Mouse (Mus musculus) myocyte (in vitro differentiated cells): ENCODE results near the gene Efcab5.

ENCODE experiments used
- CEBPB ChIP-seq: IDR thresholded peaks from 2 replicates; pipeline ENCODE4 v1.6.1; 2011; ENCODE audit warnings: mild to moderate bottlenecking, moderate library complexity; ENCODE audit not compliant: poor library complexity, insufficient read depth, severe bottlenecking
- E2F4 ChIP-seq: IDR thresholded peaks from one replicate; pipeline ENCODE4 v1.6.1; 2011; ENCODE audit warnings: mild to moderate bottlenecking, control low read depth, moderate library complexity; ENCODE audit not compliant: insufficient read depth
- MAX ChIP-seq: IDR thresholded peaks from one replicate; pipeline ENCODE4 v1.6.1; 2011; ENCODE audit warnings: low read depth, mild to moderate bottlenecking, control low read depth
- MYOD1 ChIP-seq, 3 experiments: IDR thresholded peaks; one replicate each; pipeline ENCODE4 v1.6.1; 2011; ENCODE audit warnings: control low read depth in 2 of 3, low read depth in 2 of 3, mild to moderate bottlenecking in 2 of 3, moderate library complexity in 1 of 3; ENCODE audit not compliant: insufficient read length in 2 of 3, control insufficient read depth in 1 of 3
- MYOG ChIP-seq, 3 experiments: IDR thresholded peaks; one replicate each; pipeline ENCODE4 v1.6.1; 2011; ENCODE audit warnings: control low read depth in 2 of 3, low read depth in 2 of 3, mild to moderate bottlenecking in 2 of 3; ENCODE audit not compliant: insufficient read length in 2 of 3, control insufficient read depth in 1 of 3, insufficient read depth in 1 of 3
- POLR2A ChIP-seq: IDR thresholded peaks from one replicate; pipeline ENCODE4 v1.6.1; 2011; ENCODE audit warnings: low read depth, mild to moderate bottlenecking, control low read depth, moderate library complexity; ENCODE audit not compliant: insufficient read length
- POLR2AphosphoS2 ChIP-seq: IDR thresholded peaks from one replicate; pipeline ENCODE4 v1.6.1; 2011; ENCODE audit warnings: low read depth, control low read depth; ENCODE audit not compliant: insufficient read length
- SRF ChIP-seq: IDR thresholded peaks from one replicate; pipeline ENCODE4 v1.6.1; 2011; ENCODE audit warnings: low read depth; ENCODE audit not compliant: control insufficient read depth, insufficient read length
- TCF12 ChIP-seq: IDR thresholded peaks from one replicate; pipeline ENCODE4 v1.6.1; 2011; ENCODE audit warnings: mild to moderate bottlenecking, control low read depth; ENCODE audit not compliant: poor library complexity, insufficient read depth, severe bottlenecking
- TCF3 ChIP-seq: IDR thresholded peaks from one replicate; pipeline ENCODE4 v1.6.1; 2011; ENCODE audit warnings: low read depth, control low read depth; ENCODE audit not compliant: insufficient read length
- USF1 ChIP-seq: IDR thresholded peaks from one replicate; pipeline ENCODE4 v1.6.1; 2011; ENCODE audit warnings: low read depth, mild to moderate bottlenecking, control low read depth, moderate library complexity

DNA sequence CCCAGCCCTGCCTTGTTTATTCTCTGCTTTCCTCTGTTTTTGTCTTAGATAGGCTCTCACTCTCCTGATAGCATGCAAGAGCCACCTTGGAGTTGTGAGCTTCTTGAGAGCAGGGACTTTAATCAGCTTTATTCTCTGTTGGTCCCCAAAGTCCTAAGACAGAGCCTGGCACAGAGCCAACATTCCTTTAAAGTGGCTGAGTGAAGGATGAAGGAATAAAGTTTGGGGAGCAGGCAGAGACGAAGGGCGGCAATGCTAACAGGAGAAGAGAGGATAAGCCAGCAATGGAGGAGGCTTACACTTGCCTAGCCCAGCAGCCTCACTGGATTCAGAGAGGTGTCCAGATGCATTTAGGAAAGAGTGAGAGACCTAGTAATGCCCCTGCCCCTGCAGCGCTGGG, 92.2 kb downstream of the Efcab5 start:
- TF ChIP-seq USF1 (no peak), MAX (no peak), MYOG (IDR thresholded peaks at IDR 0.05; ENCODE audit: control insufficient read depth in 1 of 3, insufficient read depth in 1 of 3, insufficient read length in 2 of 3, low read depth in 2 of 3) (no peak), SRF (no peak), E2F4 (no peak), TCF12 (no peak), POLR2A (no peak), CEBPB (no peak), TCF3 (no peak), MYOD1 (IDR thresholded peaks at IDR 0.05; ENCODE audit: control insufficient read depth in 1 of 3, insufficient read length in 2 of 3, low read depth in 2 of 3) (no peak), POLR2AphosphoS2 (no peak)
